Comparison of ENCODE assay signal across 14 mouse cellular contexts in genomic region chr5:133802001-133802400, GRCm38 (mm10).
A peak's percentile ranks its signal among the peaks of the same experiment; 100 is the strongest.
DNase-seq lines count a peak whose midpoint lies in the region; ATAC-seq and TF ChIP-seq lines count a peak whose summit lies in the region.
"Had no signal": no experiment of that assay in that cellular context is flagged by ENCODE, and none has a peak within 500 bp of the region (broad histone marks: within the 10 kb centered on the region; RNA-seq: fewer than 3 reads in every experiment).

No protein-coding gene starts in this region.

- no peak overlapping the region for H3K4me2 ChIP-seq in intestine, postnatal 0 days (replicated peaks; ENCODE audit: low read depth)
- no peak overlapping the region for H3K4me2 ChIP-seq in intestine, embryonic 16.5 days (ENCODE audit: low read depth, low read length)
- H3K4me2 ChIP-seq in midbrain, embryonic 14.5 days (ENCODE audit: low read length): no peak overlapping the region
- no peak overlapping the region for H3K4me2 ChIP-seq in stomach, postnatal 0 days (replicated peaks; ENCODE audit: low read depth)
- H3K4me2 ChIP-seq: midbrain, embryonic 13.5 days had no signal

- H3K27me3 ChIP-seq in intestine, postnatal 0 days (replicated peaks; ENCODE audit: control insufficient read depth, insufficient read depth, low read length): no peaks in the 10 kb centered on the region
- no peaks in the 10 kb centered on the region; the same call in 1 of the 2 replicates for H3K27me3 ChIP-seq in intestine, embryonic 16.5 days (replicated peaks; ENCODE audit: control insufficient read depth, insufficient read depth, low read length)
- no peaks in the 10 kb centered on the region for H3K27me3 ChIP-seq in midbrain, embryonic 14.5 days (ENCODE audit: control insufficient read depth, insufficient read depth, low read length)
- no peaks in the 10 kb centered on the region for H3K27me3 ChIP-seq in midbrain, embryonic 10.5 days (ENCODE audit: low read depth, poor library complexity, severe bottlenecking)
- H3K27me3 ChIP-seq in stomach, postnatal 0 days (ENCODE audit: control insufficient read depth, insufficient read depth, low read length): no peaks in the 10 kb centered on the region

- no peak overlapping the region for H3K4me3 ChIP-seq in intestine, postnatal 0 days (ENCODE audit: low read depth, low read length)
- no peak overlapping the region for H3K4me3 ChIP-seq in intestine, embryonic 16.5 days (ENCODE audit: low read length)
- no peak overlapping the region for H3K4me3 ChIP-seq in midbrain, embryonic 14.5 days (replicated peaks; ENCODE audit: low read depth, low read length)
- H3K4me3 ChIP-seq in midbrain, embryonic 10.5 days: no peak overlapping the region
- H3K4me3 ChIP-seq in stomach, postnatal 0 days (ENCODE audit: low read depth, low read length): no peak overlapping the region
- H3K4me3 ChIP-seq: midbrain, embryonic 13.5 days had no signal

- H3K36me3 ChIP-seq in intestine, postnatal 0 days (ENCODE audit: control insufficient read depth, insufficient read depth): no peaks in the 10 kb centered on the region
- H3K36me3 ChIP-seq in intestine, embryonic 16.5 days (ENCODE audit: control insufficient read depth, insufficient read depth, low read length): no peaks in the 10 kb centered on the region
- H3K36me3 ChIP-seq in midbrain, embryonic 14.5 days (ENCODE audit: control insufficient read depth, insufficient read depth, low read length): no peaks in the 10 kb centered on the region
- H3K36me3 ChIP-seq in midbrain, embryonic 10.5 days: no peaks in the 10 kb centered on the region
- no peaks in the 10 kb centered on the region for H3K36me3 ChIP-seq in stomach, postnatal 0 days (ENCODE audit: control insufficient read depth, insufficient read depth, low read length)
- H3K36me3 ChIP-seq: midbrain, embryonic 13.5 days had no signal

- H3K9me3 ChIP-seq in intestine, postnatal 0 days (ENCODE audit: control insufficient read depth): no peaks in the 10 kb centered on the region
- H3K9me3 ChIP-seq in intestine, embryonic 16.5 days (ENCODE audit: control insufficient read depth, low read length): no peaks in the 10 kb centered on the region
- H3K9me3 ChIP-seq in midbrain, embryonic 14.5 days (ENCODE audit: control insufficient read depth, low read length): no peaks in the 10 kb centered on the region
- H3K9me3 ChIP-seq in midbrain, embryonic 10.5 days (replicated peaks): no peaks in the 10 kb centered on the region
- H3K9me3 ChIP-seq in stomach, postnatal 0 days (ENCODE audit: control insufficient read depth, low read length): no peaks in the 10 kb centered on the region
- H3K9me3 ChIP-seq: midbrain, embryonic 13.5 days had no signal

- peak; percentile 67 for TF ChIP-seq CTCF in intestine, postnatal 0 days (IDR thresholded peaks at IDR 0.05; ENCODE audit: low read depth)
- TF ChIP-seq CTCF in stomach, postnatal 0 days (IDR thresholded peaks at IDR 0.05; ENCODE audit: low read depth): peak; percentile 76

- no peak for ATAC-seq in intestine, postnatal 0 days
- ATAC-seq in intestine, embryonic 16.5 days: no peak
- no peak for ATAC-seq in midbrain, embryonic 14.5 days (ENCODE audit: low FRiP score, low TSS enrichment)
- ATAC-seq in stomach, postnatal 0 days (ENCODE audit: low FRiP score, low TSS enrichment): no peak
- ATAC-seq: midbrain, embryonic 13.5 days had no signal

- H3K9ac ChIP-seq in intestine, postnatal 0 days (ENCODE audit: low read depth, low read length): no peak overlapping the region
- H3K9ac ChIP-seq in intestine, embryonic 16.5 days (ENCODE audit: low read depth, low read length): no peak overlapping the region
- H3K9ac ChIP-seq in midbrain, embryonic 14.5 days (replicated peaks; ENCODE audit: low read length): no peak overlapping the region
- no peak overlapping the region for H3K9ac ChIP-seq in stomach, postnatal 0 days (ENCODE audit: low read length)
- H3K9ac ChIP-seq: midbrain, embryonic 13.5 days had no signal

- peak; percentile 21 for DNase-seq in embryo, embryonic 10 days (ENCODE audit: low spot score)
- no peak for DNase-seq in embryo, embryonic 11 days
- DNase-seq in midbrain, embryonic 14.5 days: peak; percentile 48
- no peak for DNase-seq in midbrain, embryonic 10.5 days (ENCODE audit: low spot score)
- no peak for DNase-seq in stomach, postnatal 0 days (ENCODE audit: low spot score)
- DNase-seq in yolk sac, embryonic 10.5 days (ENCODE audit: low spot score): no peak
- DNase-seq: B cell, adult 2 months; cerebellum, postnatal 36 days; gastrocnemius, postnatal 36 days; heart, postnatal 4 days; kidney, adult 8-10 months had no signal

- H3K4me1 ChIP-seq in intestine, postnatal 0 days (replicated peaks; ENCODE audit: control insufficient read depth, insufficient read depth, low read length): no peaks in the 10 kb centered on the region
- no peaks in the 10 kb centered on the region for H3K4me1 ChIP-seq in intestine, embryonic 16.5 days (ENCODE audit: control insufficient read depth, insufficient read depth, low read length)
- H3K4me1 ChIP-seq in midbrain, embryonic 14.5 days (ENCODE audit: control insufficient read depth, insufficient read depth, low read length): peaks cover 2% of the 10 kb centered on the region; the same call in 1 of the 2 replicates
- peaks cover 1% of the 10 kb centered on the region; the same call in 1 of the 2 replicates for H3K4me1 ChIP-seq in midbrain, embryonic 10.5 days
- no peaks in the 10 kb centered on the region for H3K4me1 ChIP-seq in stomach, postnatal 0 days (replicated peaks; ENCODE audit: control insufficient read depth, insufficient read depth)

- WGBS in intestine, postnatal 0 days: 84% methylated on average over 3 of the region's 3 CpGs
- 84% methylated on average over 3 of the region's 3 CpGs for WGBS in intestine, embryonic 16.5 days
- WGBS in midbrain, embryonic 14.5 days: 87% methylated on average over 3 of the region's 3 CpGs
- 81% methylated on average over 3 of the region's 3 CpGs for WGBS in midbrain, embryonic 10.5 days
- WGBS in stomach, postnatal 0 days: 63% methylated on average over 3 of the region's 3 CpGs

- no peak overlapping the region for H3K27ac ChIP-seq in intestine, postnatal 0 days (ENCODE audit: low read depth, low read length)
- H3K27ac ChIP-seq in intestine, embryonic 16.5 days (ENCODE audit: low read length): no peak overlapping the region
- H3K27ac ChIP-seq in midbrain, embryonic 14.5 days (replicated peaks; ENCODE audit: low read depth, low read length): no peak overlapping the region
- H3K27ac ChIP-seq in midbrain, embryonic 10.5 days (replicated peaks): no peak overlapping the region
- no peak overlapping the region for H3K27ac ChIP-seq in stomach, postnatal 0 days (replicated peaks)
- H3K27ac ChIP-seq: midbrain, embryonic 13.5 days had no signal

- no peak for TF ChIP-seq EP300 in stomach, postnatal 0 days (optimal IDR thresholded peaks at IDR 0.05)

Comparison
In these comparisons a context has a peak if more than half of its experiments do, and no peak if none do; other contexts are left out.
1. DNase-seq: peak in embryo, embryonic 10 days (single experiment) and midbrain, embryonic 14.5 days (single experiment); none in embryo, embryonic 11 days (single experiment), midbrain, embryonic 10.5 days (single experiment), stomach, postnatal 0 days (single experiment) and yolk sac, embryonic 10.5 days (single experiment).